18 mouse cellular contexts compared by ENCODE assay signal in the genomic region with DNA sequence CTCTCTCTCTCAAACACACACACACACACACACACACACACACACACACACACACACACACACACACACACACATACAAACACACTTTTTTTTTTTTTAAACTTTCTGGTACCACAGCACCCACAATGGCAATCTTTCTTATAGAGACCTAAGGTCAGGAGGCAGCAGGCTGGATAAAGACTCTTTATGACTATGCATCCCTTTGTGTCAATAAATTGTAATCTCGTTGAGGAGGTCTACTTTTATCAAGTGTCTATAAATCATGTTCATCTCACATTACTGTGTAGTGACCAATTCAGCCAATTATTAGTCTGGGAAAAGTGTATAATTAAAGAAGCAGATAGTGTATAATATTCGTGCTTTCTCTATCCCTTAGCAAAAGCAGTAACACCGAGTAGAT.
"Had no signal": no experiment of that assay in that cellular context is flagged by ENCODE, and none has a peak within 500 bp of the region (broad histone marks: within the 10 kb centered on the region; RNA-seq: fewer than 3 reads in every experiment).

No protein-coding gene starts in this region.

- H3K27me3 ChIP-seq: liver, embryonic 12.5 days; midbrain, embryonic 12.5 days had no signal

- DNase-seq: lung, adult 18-20 months; lung, embryonic 14.5 days; lung, postnatal 10 days; lung, postnatal 4 days; retina, postnatal 1 day; right cerebral cortex, adult 18-20 months; right cerebral cortex, postnatal 25 days; right cerebral cortex, postnatal 4 days; spleen, adult 18-20 months; thymus, adult 18-20 months; thymus, postnatal 14 days; thymus, postnatal 36 days had no signal

- H3K4me2 ChIP-seq: liver, embryonic 12.5 days; lung, embryonic 14.5 days; midbrain, embryonic 12.5 days had no signal

- H3K36me3 ChIP-seq: liver, embryonic 12.5 days; midbrain, embryonic 10.5 days; midbrain, embryonic 12.5 days had no signal

- ATAC-seq: liver, embryonic 12.5 days; midbrain, embryonic 16.5 days had no signal

- H3K4me3 ChIP-seq: liver, embryonic 12.5 days; midbrain, embryonic 10.5 days; midbrain, embryonic 12.5 days; myocyte had no signal

- H3K4me1 ChIP-seq: liver, embryonic 12.5 days had no signal

- H3K27ac ChIP-seq: liver, embryonic 12.5 days; liver, embryonic 14.5 days; midbrain, embryonic 10.5 days; midbrain, embryonic 12.5 days had no signal

- H3K9me3 ChIP-seq: liver, embryonic 12.5 days; midbrain, embryonic 10.5 days; midbrain, embryonic 12.5 days had no signal

- H3K9ac ChIP-seq: liver, embryonic 12.5 days; liver, embryonic 14.5 days; lung, embryonic 14.5 days; midbrain, embryonic 12.5 days had no signal
